Mouse (Mus musculus): ENCODE data around the gene Atp6v1c2.

Gene Atp6v1c2

GRCm38 (mm10) chr12:17329259-17329658 lies at the start of gene Atp6v1c2:
Atp6v1c2 (minus strand) TSS chr12:17329359.
- DNase-seq (ENCODE audit: low spot score) = no peak

DNA sequence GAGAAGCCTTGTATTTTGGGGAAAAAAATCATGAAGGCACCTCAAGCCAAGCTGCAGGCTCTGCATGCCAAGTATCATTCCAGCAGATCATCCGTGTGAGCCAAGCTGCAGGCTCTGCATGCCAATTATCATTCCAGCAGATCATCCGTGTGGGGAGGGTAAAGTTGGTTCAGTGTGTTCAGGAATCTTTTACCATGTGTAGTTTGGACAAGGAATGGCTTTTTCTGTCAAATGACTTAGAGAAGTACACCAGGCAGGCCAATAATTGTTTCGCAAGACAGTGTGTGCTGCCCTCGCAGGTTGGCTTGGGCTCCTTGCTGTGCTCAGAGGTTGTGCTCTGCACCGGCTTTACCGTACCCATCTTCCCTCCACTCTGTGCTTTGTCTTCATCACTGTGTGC lies 47.4 kb upstream of the Atp6v1c2 start:
- no peak for DNase-seq (ENCODE audit: low spot score)

- no peak for DNase-seq (ENCODE audit: low spot score)
Measured at GRCm38 (mm10) chr12:17375243-17375642, 46.1 kb upstream of the Atp6v1c2 start.

DNA sequence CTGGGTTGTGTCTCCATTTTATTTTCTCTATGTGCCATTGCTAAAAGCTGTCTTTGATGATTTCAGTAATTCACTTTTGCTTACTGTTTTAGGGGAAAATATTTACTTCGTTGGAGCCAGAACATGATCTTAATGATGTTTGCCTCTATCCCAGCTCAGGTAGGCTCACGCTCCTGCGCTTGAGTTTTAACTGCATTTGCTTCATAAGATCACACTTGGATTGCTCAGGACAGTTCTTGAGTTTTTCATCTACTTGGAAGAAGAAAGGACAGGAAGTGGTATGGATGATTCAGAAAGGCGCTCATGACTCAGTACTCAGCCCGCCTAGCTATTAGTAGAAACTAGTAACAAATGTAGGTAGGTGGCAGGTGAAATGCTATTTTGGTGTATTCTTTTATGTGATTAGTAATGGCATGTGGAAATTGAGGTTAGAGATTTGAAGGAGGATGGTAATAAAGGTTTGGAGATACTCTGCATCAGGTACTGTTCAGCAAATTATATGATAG lies 44.4 kb upstream of the Atp6v1c2 start:
- no peak for DNase-seq (ENCODE audit: low spot score)

GRCm38 (mm10) chr12:17372696-17373095 lies 43.5 kb upstream of the Atp6v1c2 start:
- DNase-seq (ENCODE audit: low spot score) = no peak

GRCm38 (mm10) chr12:17371589-17372235 lies 42.6 kb upstream of the Atp6v1c2 start:
- DNase-seq (ENCODE audit: low spot score) = no peak

GRCm38 (mm10) chr12:17369551-17370325 lies 40.6 kb upstream of the Atp6v1c2 start:
- DNase-seq (ENCODE audit: low spot score) = peak; percentile 35

DNA sequence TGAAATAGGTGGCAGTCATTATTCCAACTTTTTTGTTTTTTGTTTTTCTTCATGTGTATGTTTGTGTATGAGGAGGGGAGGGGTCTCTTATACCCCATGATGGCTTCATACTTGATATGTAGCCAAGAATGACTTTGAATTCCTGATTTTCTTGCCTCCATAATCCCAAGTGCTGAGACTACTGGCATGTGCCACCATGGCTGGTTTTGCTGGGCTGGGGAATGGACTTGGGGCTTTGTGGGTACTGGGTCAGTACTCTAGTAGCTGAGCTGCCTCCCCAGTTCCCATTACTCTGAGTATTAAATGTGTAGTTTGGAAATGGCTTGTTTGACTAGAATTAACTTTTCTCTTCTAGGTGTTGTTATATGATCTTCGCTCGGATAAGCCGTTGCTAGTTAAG lies 40.0 kb upstream of the Atp6v1c2 start:
- no peak for DNase-seq (ENCODE audit: low spot score)

- DNase-seq (ENCODE audit: low spot score) = peak; percentile 39
Measured at GRCm38 (mm10) chr12:17366981-17367380, 37.8 kb upstream of the Atp6v1c2 start.

DNA sequence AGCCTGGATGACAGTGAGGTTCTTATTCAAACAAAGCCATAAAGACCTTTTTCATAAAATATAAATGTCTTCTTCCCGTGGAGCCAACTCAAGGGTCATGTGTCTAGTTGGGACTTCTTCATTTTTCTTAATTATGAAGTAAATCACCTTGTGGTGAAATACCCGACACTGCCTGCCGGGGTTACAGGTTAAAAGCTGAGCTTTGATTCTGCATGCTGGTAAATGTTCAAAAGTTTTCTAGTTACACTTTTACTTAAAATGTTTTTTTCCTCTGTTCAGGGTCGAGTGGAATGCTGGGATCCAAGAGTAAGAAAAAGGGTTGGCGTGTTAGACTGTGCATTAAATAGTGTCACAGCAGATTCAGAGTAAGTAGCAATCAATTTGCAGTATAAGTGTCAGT lies 33.2 kb upstream of the Atp6v1c2 start:
- DNase-seq (ENCODE audit: low spot score) = no peak

GRCm38 (mm10) chr12:17360650-17361049 lies 31.5 kb upstream of the Atp6v1c2 start:
- no peak for DNase-seq (ENCODE audit: low spot score)

DNA sequence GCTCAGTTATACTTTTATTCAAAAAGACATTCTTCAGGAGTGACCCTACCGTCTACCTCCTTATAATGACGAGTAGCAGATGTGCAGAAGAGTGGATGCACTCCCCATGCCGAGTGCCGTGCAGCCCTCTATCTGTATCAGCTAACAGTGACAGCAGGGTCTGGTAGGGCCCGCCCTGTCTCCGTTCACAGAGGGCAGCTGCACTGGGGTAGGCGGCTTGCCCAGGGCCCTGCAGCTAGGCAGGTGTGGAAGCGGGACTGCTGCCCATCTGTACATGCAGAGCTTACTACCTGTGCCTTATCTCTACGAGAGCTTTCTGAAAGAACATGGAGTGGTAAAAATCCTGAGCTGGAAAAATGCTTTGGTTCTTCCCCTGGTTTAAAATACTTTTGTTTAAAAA lies 30.9 kb upstream of the Atp6v1c2 start:
- DNase-seq (ENCODE audit: low spot score) = no peak

- DNase-seq (ENCODE audit: low spot score) = no peak
Measured at GRCm38 (mm10) chr12:17358981-17359380, 29.8 kb upstream of the Atp6v1c2 start.

GRCm38 (mm10) chr12:17357795-17358194 lies 28.6 kb upstream of the Atp6v1c2 start:
- DNase-seq (ENCODE audit: low spot score) = no peak

GRCm38 (mm10) chr12:17356853-17357252 lies 27.7 kb upstream of the Atp6v1c2 start:
- no peak for DNase-seq (ENCODE audit: low spot score)

DNA sequence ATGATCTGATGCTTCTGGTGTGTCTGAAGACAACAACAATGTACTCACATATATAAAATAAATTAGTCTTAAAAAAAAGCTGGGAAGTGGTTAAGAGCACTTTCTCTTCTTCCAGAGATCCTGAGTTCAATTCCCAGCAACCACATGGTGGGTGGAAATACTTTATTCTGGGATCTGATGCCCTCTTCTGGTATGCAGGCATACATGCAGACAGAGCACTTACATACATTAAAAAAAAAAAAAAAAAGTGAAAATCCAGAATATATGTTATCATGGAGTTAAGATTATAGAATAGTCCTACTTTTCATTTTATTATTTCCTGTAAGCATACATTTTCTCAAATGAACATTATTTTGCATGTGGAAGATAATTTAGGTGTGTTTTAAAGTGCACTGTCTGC lies 20.9 kb upstream of the Atp6v1c2 start:
- DNase-seq (ENCODE audit: low spot score) = no peak

DNA sequence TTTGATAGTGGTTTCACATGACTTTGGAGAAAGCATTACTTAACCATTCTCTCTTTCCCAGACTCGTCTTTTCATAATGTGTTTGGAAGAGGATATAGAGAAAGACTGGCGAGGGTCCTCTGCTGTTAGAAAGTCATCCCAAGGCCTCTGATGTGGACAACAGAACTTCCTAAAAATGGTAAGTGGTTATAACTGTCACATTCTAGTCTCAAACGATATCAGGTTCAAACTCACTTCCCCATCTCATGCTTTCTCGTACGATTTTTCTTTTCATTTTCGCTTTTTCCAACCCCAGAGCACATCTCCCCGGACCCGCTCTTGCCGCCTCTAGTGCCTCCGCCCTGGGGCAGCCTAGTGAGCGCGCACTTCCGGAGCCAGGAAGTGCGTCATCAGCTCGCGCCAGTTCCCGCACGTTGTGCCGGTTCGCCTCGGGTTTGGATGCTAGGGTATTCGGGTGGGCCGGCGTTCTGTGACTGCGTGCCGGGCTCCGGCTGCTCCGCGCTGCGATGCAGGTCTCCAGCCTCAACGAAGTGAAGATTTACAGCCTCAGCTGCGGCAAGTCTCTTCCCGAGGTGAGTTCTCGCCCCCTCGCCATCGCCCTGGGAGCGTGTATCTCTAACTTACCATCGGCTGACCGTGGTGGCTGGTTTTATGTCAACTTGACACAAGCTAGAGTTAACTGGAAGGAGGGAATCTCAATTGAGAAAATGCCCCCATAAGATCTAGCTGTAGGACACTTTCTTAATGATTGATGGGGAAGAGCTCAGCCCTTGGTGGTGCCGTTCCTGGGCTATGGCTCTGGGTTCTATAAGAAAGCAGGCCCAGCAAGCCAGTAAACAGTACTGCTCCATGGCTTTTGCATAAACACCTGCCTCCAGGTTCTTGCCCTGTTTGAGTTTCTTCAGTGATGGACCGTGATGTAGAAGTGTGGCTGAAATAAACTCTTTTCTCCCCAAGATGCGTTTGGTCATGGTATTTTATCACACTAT lies 19.2 kb upstream of the Atp6v1c2 start, which contains the start of gene Nol10:
Gene Nol10, plus strand, starts transcription at position 411 of the 989 bp plus-strand sequence.
- DNase-seq (ENCODE audit: low spot score) = peak; percentile 73

DNA sequence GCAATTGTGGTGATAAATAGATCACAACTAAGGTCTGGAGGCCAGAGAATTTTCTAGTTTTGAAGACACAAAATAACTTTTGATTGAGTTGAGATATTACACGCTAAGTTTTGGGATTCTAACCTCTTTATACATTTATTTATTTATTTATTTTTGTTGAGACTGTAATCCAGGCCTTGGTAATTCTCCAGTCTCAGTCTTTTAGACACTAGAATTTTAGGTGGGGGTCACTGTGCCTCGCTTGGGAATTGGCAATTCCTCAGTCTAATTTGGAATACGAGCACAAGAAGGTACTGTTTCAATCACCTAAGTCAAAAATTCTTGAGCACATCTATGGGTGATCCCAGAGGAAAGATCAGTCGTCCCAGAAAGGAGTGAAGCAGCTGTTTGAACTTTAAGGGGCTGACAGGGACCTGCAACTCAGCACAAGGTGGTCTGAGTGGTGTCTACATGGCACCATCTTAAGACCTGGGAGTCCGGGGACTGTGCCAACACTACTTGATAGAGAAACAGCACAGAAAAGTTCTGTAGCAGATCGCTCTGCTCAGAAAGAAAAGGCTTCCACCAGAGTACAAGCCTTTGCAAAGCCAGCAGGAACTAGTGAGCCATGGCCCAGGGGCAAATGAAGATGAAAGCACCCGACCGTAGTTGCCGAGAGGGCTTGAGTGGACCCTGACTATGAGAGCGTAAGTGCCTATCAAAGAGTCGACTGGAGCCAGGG lies 18.3 kb upstream of the Atp6v1c2 start:
- DNase-seq (ENCODE audit: low spot score) = no peak

- no peak for DNase-seq (ENCODE audit: low spot score)
Measured at GRCm38 (mm10) chr12:17339114-17339905, 10.2 kb upstream of the Atp6v1c2 start.

DNA sequence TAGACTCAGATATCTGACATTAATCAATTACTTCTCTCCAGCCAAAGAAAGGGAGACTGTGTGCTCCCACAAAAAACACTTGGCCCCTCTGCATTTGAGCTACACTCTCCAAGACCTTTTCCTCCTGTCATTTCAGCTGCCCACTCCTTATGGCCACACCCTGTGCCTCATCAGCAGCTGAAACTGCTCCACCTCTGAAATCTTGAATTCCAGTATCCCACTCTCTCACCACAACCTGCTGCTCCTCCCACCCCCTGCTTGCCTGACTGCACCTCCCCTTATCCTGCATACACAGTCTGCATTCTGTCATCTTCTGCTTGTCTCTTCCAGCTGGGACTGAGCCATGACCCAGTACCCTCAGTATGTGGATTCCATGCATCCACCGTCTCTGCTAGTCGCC lies 9.2 kb upstream of the Atp6v1c2 start:
- DNase-seq (ENCODE audit: low spot score) = no peak

DNA sequence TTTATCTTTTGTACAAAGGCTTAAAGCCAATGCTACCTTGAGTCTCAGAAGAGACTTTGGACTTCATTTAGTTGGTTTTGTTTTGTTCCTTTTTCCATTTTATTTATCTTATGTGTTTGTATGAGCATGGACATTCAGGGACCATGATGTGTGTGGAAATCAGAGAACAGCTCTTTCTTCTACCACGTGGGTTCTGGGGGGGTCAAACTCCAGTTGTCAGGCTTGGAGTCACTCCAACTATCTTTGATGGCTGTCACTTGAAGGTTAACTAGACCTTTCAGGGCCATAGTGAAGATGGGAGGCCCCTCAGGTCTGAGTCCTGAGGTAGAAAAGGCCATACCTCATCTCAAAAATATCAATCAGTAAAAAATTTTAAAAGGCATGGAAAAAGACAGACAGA lies 4.3 kb upstream of the Atp6v1c2 start:
- no peak for DNase-seq (ENCODE audit: low spot score)
